Mouse (Mus musculus) forebrain, embryonic 10.5 days (tissue): ENCODE measurements around the gene Nodal. TPM values are rescaled to one million over a fixed set of nuclear protein-coding genes. Genes with fewer than 3 reads are reported as not detected.

Experiments
- DNase-seq: peaks from one replicate; pipeline ENCODE4 v3.0.0-alpha.2; 2017; ENCODE audit warnings: low spot score; ENCODE audit errors: extremely low spot score
- H3K27ac ChIP-seq: fragments of 300-500 bp; sonication (generic); 2 replicates; pipeline ENCODE4 v1.5.1; 2016; ENCODE audit warnings: mild to moderate bottlenecking
- H3K27me3 ChIP-seq: fragments of 300-500 bp; sonication (generic); 2 replicates; pipeline ENCODE4 v1.6.1; 2016; ENCODE audit warnings: mild to moderate bottlenecking; ENCODE audit not compliant: poor library complexity, severe bottlenecking
- H3K36me3 ChIP-seq: fragments of 300-500 bp; sonication (generic); replicated peaks from 2 replicates; pipeline ENCODE4 v1.6.1; 2016; ENCODE audit warnings: mild to moderate bottlenecking, moderate library complexity
- H3K4me1 ChIP-seq: fragments of 300-500 bp; sonication (generic); 2 replicates; pipeline ENCODE4 v1.6.1; 2016
- H3K4me3 ChIP-seq: fragments of 300-500 bp; sonication (generic); 2 replicates; pipeline ENCODE4 v1.5.1; 2016; ENCODE audit warnings: mild to moderate bottlenecking, moderate library complexity
- H3K9me3 ChIP-seq: fragments of 300-500 bp; sonication (generic); 2 replicates; pipeline ENCODE4 v1.6.1; 2016; ENCODE audit warnings: mild to moderate bottlenecking, moderate library complexity
- WGBS: fragments of 180-500 bp; shearing (Covaris S2); methylation state at CpG from one replicate; pipeline ENCODE4 v1.1.7; 2016; 5-methylcytosine and 5-hydroxymethylcytosine counted together
- polyA plus RNA-seq: library from polyadenylated mRNA; unstranded; fragments of >200 nt; fragmentation: Nextera tagmentation; extraction: Ambion mirVana; gene quantifications from 2 replicates; pipeline ENCODE4 v1.2.1, GENCODE M21; 2016

The Nodal gene
- polyA plus RNA-seq, 1 experiment from 2014 or later, result 0.50 TPM

DNA sequence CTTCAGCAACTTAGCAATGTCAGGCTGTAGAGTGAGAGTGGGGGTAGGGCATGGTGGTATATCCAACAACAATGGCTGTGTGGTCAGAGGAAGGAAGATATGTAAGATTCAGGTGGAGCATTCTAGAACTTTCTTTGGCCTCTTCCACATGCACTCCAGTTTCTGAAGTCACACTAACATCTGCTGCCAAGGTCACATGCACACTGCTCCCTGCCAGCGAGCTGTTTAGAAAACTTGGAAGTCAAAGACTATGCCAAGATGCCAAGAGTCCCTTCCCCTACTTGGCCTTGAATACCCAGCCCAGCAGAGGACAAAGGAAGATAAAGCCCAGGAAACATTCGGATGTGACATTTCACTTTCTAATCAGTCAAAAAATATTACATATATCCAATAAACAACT lies 14.9 kb upstream of the Nodal start:
- 96% methylated on average over 2 of the region's 2 CpGs for WGBS
- Histone ChIP-seq H3K27me3 (peaks cover 14% of the 10 kb centered on the region), H3K27ac (no peak overlapping the region), H3K36me3 (no peaks in the 10 kb centered on the region), H3K4me3 (no peak overlapping the region), H3K9me3 (no peaks in the 10 kb centered on the region), H3K4me1 (peaks cover 13% of the 10 kb centered on the region)
- no peak for DNase-seq

DNA sequence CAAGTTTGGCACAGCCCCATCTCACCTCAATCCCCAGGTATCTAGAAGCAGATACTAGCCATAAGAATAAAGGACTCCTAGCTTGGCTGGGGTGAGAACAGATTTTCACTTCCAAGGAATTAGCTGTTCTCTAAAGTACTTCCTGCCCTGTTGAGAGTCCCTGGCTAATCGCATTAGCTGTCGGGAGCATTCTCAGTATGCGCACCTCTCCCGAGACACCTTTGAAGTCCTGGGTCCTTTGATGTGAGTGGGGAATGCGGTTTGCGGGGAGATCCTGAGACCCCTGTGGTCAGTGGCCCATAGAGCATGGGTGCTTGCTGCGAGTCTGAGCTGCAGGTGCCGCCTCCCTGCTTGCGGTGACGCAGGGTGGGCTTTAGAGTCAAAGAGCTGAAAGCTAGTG lies 11.8 kb upstream of the Nodal start:
- H3K27me3 ChIP-seq, result peaks cover 26% of the 10 kb centered on the region
- no peaks in the 10 kb centered on the region for H3K36me3 ChIP-seq
- no peak overlapping the region for H3K27ac ChIP-seq
- H3K4me1 ChIP-seq, result peaks cover 29% of the 10 kb centered on the region
- no peaks in the 10 kb centered on the region for H3K9me3 ChIP-seq
- DNase-seq, result no peak
- 7% methylated on average over 10 of the region's 10 CpGs for WGBS
- H3K4me3 ChIP-seq, result no peak overlapping the region

DNA sequence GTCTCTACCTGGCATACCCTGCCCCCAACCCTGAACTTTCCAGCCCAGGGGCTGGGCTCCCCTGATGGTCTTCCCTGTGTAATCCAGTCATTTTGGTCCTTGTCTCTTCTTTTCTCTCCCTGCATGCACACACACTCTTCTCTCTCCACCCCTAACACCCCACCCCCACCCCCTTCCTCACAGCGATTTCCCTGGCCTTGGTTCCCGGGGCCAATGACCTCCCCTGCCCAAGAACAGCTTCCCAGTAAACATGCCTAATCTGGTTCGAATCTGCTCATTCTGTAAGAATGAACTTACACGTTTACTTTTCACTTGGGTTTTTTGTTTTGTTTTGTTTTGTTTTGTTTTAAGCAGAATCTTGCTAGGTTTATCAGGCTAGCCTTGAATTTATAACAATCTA lies 8.0 kb upstream of the Nodal start:
- Histone ChIP-seq H3K27ac (peak overlapping the region; percentile 63), H3K36me3 (no peaks in the 10 kb centered on the region), H3K4me1 (peaks cover 37% of the 10 kb centered on the region), H3K9me3 (no peaks in the 10 kb centered on the region), H3K27me3 (peaks cover 29% of the 10 kb centered on the region), H3K4me3 (no peak overlapping the region)
- DNase-seq, result no peak
- 2% methylated on average over 4 of the region's 4 CpGs for WGBS

DNA sequence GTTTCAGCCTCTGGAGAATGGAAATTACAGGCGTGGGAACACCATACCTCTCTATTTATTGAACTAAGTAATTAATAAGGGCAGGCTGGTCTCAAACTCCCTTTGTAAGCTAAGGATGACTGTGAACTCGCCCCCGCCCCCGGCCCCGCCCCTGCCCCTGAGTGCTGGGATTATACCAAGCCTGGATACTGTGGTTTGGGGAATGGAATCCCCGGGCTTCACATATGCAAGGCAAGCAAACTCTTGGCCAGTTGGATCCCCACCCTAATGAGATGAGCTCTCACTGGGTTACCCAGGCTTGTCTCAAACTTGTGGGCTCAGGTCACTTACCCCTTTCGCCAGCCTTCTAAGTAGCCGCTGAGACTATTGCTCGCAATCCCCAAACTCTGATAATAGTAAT lies 7.6 kb upstream of the Nodal start:
- 25% methylated on average over 9 of the region's 9 CpGs for whole genome bisulfite sequencing
- H3K4me3 ChIP-seq, result no peak overlapping the region
- H3K4me1 ChIP-seq, result peaks cover 37% of the 10 kb centered on the region
- no peaks in the 10 kb centered on the region for H3K36me3 ChIP-seq
- peak; percentile 39 for DNase-seq
- peak overlapping the region; percentile 63; the same call in 1 of the 2 replicates for H3K27ac ChIP-seq
- H3K9me3 ChIP-seq, result no peaks in the 10 kb centered on the region
- peaks cover 33% of the 10 kb centered on the region for H3K27me3 ChIP-seq

DNA sequence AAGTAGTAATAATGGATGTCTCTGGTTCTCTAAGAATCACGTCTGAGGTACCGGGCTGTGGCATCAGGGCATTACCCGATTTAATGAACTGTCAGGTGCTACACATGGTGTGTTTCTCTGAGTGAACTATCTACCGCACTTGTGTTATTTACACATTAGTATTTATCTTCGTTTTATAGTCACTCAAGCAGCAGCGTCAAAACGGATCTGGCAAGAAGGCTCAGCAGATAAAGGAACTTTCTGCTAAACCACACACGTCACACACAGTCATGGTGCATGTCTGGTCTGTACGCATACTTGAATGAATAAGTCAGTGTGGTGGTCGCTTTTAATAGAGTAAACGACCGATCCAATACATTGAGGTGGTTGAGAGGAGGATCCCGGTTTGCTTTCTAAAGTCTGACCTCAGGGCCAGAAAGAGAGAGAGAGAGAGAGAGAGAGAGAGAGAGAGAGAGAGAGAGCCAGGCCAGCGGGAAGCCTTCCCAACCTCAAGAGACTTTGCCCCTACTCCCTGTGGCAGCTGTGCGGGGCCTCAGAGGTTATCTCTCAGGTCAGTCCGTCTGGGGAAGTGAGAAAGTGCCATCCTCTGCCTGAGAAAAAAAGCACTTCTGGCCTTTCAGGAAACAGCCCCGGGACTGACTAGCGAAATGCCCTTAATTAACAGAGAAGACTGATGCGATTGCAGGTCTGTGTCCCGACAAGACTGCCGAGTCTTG lies 4.7 kb upstream of the Nodal start:
- 66% methylated on average over 21 of the region's 21 CpGs for WGBS
- no peak for DNase-seq
- Histone ChIP-seq H3K4me1 (peaks cover 40% of the 10 kb centered on the region), H3K27me3 (peaks cover 46% of the 10 kb centered on the region), H3K9me3 (no peaks in the 10 kb centered on the region), H3K27ac (no peak overlapping the region), H3K4me3 (no peak overlapping the region), H3K36me3 (no peaks in the 10 kb centered on the region)

DNA sequence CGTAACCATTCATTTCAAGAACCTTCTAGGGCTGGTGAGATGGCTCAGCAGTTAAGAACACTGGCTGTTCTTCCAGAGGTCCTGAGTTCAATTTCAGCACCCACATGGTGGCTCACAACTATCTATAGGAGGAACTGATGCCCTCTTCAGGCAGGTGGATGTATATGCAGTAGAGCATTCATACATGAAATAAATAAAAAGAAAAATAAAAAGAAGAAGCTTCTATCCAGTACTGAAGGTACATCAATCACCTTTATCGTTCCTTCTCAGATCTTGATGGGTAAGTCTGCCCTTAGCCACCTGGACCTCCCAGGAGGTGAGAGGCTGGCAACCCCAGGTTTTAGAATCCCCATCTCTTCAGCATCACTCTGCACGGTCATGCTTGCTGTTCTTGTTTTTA lies 2.5 kb upstream of the Nodal start:
- DNase-seq, result no peak
- Histone ChIP-seq H3K27me3 (peaks cover 61% of the 10 kb centered on the region), H3K36me3 (no peaks in the 10 kb centered on the region), H3K9me3 (no peaks in the 10 kb centered on the region), H3K27ac (no peak overlapping the region), H3K4me3 (no peak overlapping the region), H3K4me1 (peaks cover 46% of the 10 kb centered on the region)
- 79% methylated on average over 3 of the region's 3 CpGs for WGBS

DNA sequence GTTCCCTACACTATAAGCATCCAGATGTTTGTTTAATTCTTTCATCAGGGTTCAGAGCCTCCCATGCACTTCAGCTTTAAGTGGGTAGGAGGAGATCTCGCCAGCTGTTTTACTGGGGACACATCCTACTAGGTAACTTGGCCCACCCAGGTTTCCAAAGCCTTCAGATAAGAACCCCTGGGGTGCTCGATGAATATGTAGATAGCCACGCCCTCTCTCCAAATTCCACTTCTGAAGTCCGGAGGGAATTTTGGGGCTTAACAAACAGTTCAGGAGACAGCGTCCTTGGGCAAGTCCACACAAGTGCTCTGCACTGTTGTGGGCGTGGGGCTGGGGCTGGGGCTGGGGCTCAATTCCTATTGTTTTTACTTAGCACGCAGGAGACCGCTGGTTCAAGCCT lies 1.9 kb upstream of the Nodal start:
- Histone ChIP-seq H3K27ac (no peak overlapping the region), H3K9me3 (no peaks in the 10 kb centered on the region), H3K4me3 (no peak overlapping the region), H3K27me3 (peaks cover 64% of the 10 kb centered on the region), H3K36me3 (no peaks in the 10 kb centered on the region), H3K4me1 (peaks cover 42% of the 10 kb centered on the region)
- DNase-seq, result no peak
- WGBS, result 21% methylated on average over 8 of the region's 8 CpGs

DNA sequence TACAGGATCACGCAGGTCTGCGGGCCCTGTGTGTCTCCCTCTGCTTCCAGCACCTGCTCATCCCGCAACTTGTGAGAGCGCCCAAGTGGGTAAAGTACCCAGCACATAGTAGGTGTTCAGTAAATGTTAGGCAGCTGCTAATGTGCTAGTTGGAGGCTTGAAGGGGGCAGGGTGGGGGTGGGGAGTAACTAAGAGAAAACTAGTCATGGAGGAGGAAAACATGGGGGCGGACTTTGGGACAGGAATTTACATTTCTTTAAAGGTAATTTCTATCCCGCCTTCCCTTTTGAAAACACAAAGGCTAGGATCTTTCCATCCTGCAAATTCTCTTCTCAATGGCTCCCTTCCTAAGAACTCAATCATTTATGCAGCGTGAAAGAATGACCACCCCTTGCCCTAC lies 1.2 kb upstream of the Nodal start:
- WGBS, result 31% methylated on average over 7 of the region's 7 CpGs
- peaks cover 70% of the 10 kb centered on the region for H3K27me3 ChIP-seq

DNA sequence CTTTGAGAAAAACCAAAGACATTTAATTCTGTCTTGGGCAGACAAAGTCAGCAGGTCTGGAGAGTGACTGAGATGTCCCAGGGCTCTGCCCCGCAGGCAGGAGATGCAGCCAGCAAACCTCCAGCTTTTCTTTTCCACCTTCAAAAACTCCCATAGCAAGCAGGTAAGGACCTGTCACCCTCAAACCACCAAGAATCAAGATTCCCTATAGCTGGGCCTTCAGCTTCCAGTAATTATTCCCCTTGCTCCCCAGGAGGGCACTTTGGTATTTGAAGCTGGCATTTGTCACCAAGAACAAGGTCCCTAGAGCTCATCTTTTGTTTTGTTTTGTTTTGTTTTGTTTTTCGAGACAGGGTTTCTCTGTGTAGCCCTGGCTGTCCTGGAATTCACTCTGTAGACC lies 726 bp upstream of the Nodal start:
- Histone ChIP-seq H3K27me3 (peaks cover 70% of the 10 kb centered on the region), H3K4me3 (no peak overlapping the region), H3K27ac (no peak overlapping the region), H3K9me3 (no peaks in the 10 kb centered on the region), H3K36me3 (no peaks in the 10 kb centered on the region), H3K4me1 (peaks cover 41% of the 10 kb centered on the region)
- no peak for DNase-seq
- 51% methylated on average over 2 of the region's 2 CpGs for WGBS

More for the DNA sequence above, 1.2 kb upstream of the Nodal start:
- no peaks in the 10 kb centered on the region for H3K9me3 ChIP-seq
- no peak overlapping the region for H3K27ac ChIP-seq
- no peak overlapping the region for H3K4me3 ChIP-seq
- no peaks in the 10 kb centered on the region for H3K36me3 ChIP-seq
- peaks cover 41% of the 10 kb centered on the region for H3K4me1 ChIP-seq
- no peak for DNase-seq

DNA sequence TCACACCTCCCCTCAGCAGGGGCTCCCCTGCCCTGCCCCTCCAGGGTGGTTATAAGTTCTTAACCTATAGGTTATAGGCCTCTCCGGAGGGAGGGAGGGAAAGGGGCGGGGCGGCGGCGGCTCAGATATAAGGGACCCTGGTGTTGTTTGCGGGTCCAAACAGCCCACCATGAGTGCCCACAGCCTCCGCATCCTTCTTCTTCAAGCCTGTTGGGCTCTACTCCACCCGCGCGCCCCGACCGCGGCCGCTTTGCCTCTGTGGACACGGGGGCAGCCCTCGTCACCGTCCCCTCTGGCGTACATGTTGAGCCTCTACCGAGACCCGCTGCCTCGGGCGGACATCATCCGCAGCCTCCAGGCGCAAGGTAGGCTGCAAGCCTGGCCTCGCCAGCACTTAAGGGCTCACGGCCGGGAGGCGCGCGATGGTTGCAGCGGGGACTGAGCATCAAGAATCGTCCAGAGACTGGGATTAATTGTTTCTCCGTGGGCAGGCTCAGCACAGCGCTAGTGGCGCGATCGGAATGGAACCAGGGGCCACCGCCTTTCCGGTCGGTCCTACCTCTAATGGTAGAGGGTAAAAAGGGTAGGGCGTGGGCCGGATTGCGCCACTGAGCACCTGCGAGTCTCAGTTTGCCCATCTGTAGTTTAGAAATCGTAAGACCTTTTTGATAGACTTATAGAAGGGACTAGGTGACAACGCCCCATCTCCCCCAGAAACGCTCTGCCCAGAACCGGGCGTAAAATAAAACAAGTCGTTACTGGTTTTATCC lies 544 bp downstream of the Nodal start:
- H3K4me1 ChIP-seq, result peaks cover 42% of the 10 kb centered on the region
- H3K4me3 ChIP-seq, result peak overlapping the region; percentile 58
- H3K27me3 ChIP-seq, result peaks cover 72% of the 10 kb centered on the region
- WGBS, result 4% methylated on average over 50 of the region's 50 CpGs
- H3K36me3 ChIP-seq, result no peaks in the 10 kb centered on the region
- DNase-seq, result peak; percentile 46
- peak overlapping the region; percentile 33; the same call in 1 of the 2 replicates for H3K27ac ChIP-seq
- no peaks in the 10 kb centered on the region for H3K9me3 ChIP-seq

DNA sequence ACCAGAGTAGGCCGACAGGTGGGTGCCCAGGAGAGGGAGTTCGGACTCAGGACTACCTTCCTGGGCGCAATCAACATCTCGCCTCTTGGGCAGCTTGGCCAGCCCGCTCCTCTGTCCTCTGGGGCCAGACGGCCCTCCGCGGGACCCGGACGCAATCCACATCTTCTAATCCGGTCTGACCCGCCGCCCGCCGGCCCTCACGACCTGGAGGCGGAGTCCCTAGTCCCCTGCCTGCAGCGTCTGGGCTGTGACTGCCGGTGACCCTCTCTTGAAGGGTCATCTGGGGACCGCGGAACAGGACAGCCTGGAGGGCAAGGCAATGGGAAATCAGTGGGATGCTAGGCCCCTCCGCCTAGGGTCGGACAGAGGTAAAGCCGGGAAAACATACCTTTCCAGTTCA lies 1.4 kb downstream of the Nodal start:
- peaks cover 73% of the 10 kb centered on the region for H3K27me3 ChIP-seq
- H3K4me1 ChIP-seq, result peaks cover 45% of the 10 kb centered on the region
- 2% methylated on average over 24 of the region's 24 CpGs for WGBS
- no peaks in the 10 kb centered on the region for H3K36me3 ChIP-seq
- no peaks in the 10 kb centered on the region for H3K9me3 ChIP-seq
- no peak overlapping the region for H3K27ac ChIP-seq
- DNase-seq, result no peak
- H3K4me3 ChIP-seq, result peak overlapping the region; percentile 58

DNA sequence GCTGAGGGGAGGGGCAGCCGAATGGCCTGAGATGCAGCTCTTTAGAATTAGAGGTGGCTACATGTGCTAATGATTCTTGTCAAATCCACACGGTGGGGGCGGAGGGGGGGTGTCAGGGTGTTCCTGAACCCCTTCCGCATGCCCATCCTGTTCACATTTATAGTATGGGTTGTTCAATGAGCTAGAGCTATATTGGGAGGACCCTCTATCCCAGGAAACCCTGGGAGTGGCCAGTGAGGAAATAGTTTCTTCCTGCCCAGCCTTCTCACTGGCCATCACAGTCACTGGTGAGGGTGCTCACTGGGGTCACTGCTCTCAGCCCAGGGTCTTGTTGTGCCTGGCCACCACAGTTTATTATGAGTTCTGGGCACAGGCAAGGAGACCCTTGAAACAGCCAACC lies 2.2 kb downstream of the Nodal start:
- DNase-seq, result no peak
- H3K27me3 ChIP-seq, result peaks cover 68% of the 10 kb centered on the region

DNA sequence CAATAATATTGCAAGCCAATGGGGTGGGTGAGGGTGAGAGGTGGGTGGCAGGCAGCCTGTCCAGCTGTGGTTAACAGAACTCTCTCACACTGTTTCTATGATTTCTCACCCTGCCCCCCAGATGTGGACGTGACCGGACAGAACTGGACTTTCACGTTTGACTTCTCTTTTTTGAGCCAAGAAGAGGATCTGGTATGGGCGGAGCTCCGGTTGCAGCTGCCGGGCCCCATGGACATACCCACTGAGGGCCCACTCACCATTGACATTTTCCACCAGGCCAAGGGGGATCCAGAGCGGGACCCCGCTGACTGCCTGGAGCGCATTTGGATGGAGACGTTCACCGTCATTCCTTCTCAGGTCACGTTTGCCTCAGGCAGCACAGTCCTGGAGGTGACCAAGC lies 5.1 kb downstream of the Nodal start:
- H3K27me3 ChIP-seq, result peaks cover 39% of the 10 kb centered on the region
- DNase-seq, result no peak
- no peaks in the 10 kb centered on the region for H3K36me3 ChIP-seq
- H3K4me1 ChIP-seq, result peaks cover 47% of the 10 kb centered on the region
- H3K4me3 ChIP-seq, result no peak overlapping the region
- no peak overlapping the region for H3K27ac ChIP-seq
- no peaks in the 10 kb centered on the region for H3K9me3 ChIP-seq
- 86% methylated on average over 12 of the region's 12 CpGs for WGBS

More for the DNA sequence above, 2.2 kb downstream of the Nodal start:
- Histone ChIP-seq H3K27ac (no peak overlapping the region), H3K4me1 (peaks cover 53% of the 10 kb centered on the region), H3K36me3 (no peaks in the 10 kb centered on the region), H3K9me3 (no peaks in the 10 kb centered on the region), H3K4me3 (no peak overlapping the region)
- 80% methylated on average over 4 of the region's 4 CpGs for WGBS
